Mouse (Mus musculus) C2C12 (cell line): ENCODE data around the gene Slc20a1.

Experiments used
- CEBPB ChIP-seq: IDR thresholded peaks from one replicate; pipeline ENCODE4 v1.6.1; 2011; ENCODE audit warnings: low read depth, mild to moderate bottlenecking, control low read depth, moderate library complexity
- CTCF ChIP-seq: IDR thresholded peaks from one replicate; pipeline ENCODE4 v1.5.1; 2011; ENCODE audit not compliant: control insufficient read depth, insufficient read depth, insufficient read length
- FOSL1 ChIP-seq: IDR thresholded peaks from one replicate; pipeline ENCODE4 v1.8.0; 2011; ENCODE audit warnings: mild to moderate bottlenecking, low read length; ENCODE audit not compliant: poor library complexity, insufficient read depth, severe bottlenecking
- MAX ChIP-seq: IDR thresholded peaks from one replicate; pipeline ENCODE4 v1.6.1; 2011; ENCODE audit warnings: mild to moderate bottlenecking, control low read depth
- MYOD1 ChIP-seq: IDR thresholded peaks from one replicate; pipeline ENCODE4 v1.6.1; 2011; ENCODE audit warnings: low read depth; ENCODE audit not compliant: control insufficient read depth, insufficient read length
- MYOG ChIP-seq: IDR thresholded peaks from one replicate; pipeline ENCODE4 v1.6.1; 2011; ENCODE audit not compliant: control insufficient read depth, insufficient read length; ENCODE audit errors: extremely low read depth

DNA sequence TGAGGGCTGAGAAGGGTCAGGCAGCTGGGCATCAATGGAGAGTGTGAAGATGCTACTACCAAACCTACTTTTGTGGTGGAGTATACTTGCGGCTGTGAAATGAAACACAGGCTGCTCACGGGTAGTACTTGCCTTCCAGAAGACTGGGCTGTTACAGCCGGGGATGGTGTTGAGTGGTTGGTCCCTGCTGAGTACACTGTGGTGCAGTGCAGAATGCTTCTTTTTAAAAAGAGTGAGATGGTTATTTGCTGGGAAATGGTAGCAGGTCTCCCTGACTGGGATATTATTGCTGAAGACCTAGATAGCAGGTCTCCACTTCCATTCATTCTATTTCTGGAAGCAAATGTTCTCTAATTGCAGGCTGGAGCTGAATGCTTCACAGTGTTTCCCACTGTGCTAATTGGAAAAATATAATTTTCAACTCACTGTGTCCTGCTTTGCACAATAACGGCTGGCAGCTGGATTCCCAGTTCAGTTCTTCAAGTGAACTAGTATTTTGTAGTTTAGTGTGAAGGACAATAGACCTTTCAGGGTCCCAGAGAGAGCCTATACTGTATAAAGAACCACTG is 20.1 kb downstream of the Slc20a1 start:
- no peak for TF ChIP-seq MYOD1
- TF ChIP-seq CTCF = no peak
- TF ChIP-seq MAX = no peak
- TF ChIP-seq CEBPB = no peak
- no peak for TF ChIP-seq MYOG
- TF ChIP-seq FOSL1 = no peak
